Mouse (Mus musculus): ENCODE measurements around the gene Hif3a.

Hif3a gene

GRCm38 (mm10) chr7:17024814-17025504, 37.3 kb downstream of the Hif3a start:
- no peak for DNase-seq (ENCODE audit: low spot score in 2 of 2)

- no peak for DNase-seq (ENCODE audit: low spot score in 2 of 2)
Measured at GRCm38 (mm10) chr7:17024141-17024540, 38.1 kb downstream of the Hif3a start.

- no peak for DNase-seq (ENCODE audit: low spot score in 2 of 2)
Measured at GRCm38 (mm10) chr7:17023701-17024100, 38.5 kb downstream of the Hif3a start.

- no peak for DNase-seq (ENCODE audit: low spot score in 2 of 2)
Measured at GRCm38 (mm10) chr7:17022176-17022575, 40.1 kb downstream of the Hif3a start.

GRCm38 (mm10) chr7:17019426-17020166, 42.6 kb downstream of the Hif3a start:
- DNase-seq (ENCODE audit: low spot score in 2 of 2), result no peak

- DNase-seq (ENCODE audit: low spot score in 2 of 2), result no peak
Measured at GRCm38 (mm10) chr7:17017921-17018320, 44.3 kb downstream of the Hif3a start.

- peak; percentile 87 to 90 for DNase-seq (ENCODE audit: low spot score in 2 of 2)
Measured at GRCm38 (mm10) chr7:17017036-17017435, 45.2 kb downstream of the Hif3a start.

GRCm38 (mm10) chr7:17015381-17015780, 46.8 kb downstream of the Hif3a start:
- DNase-seq (ENCODE audit: low spot score in 2 of 2), result no peak

GRCm38 (mm10) chr7:17011909-17012590, 50.2 kb downstream of the Hif3a start:
- no peak for DNase-seq (ENCODE audit: low spot score in 2 of 2)

GRCm38 (mm10) chr7:17010010-17010347, 52.2 kb downstream of the Hif3a start:
- no peak for DNase-seq (ENCODE audit: low spot score in 2 of 2)

- no peak for DNase-seq (ENCODE audit: low spot score in 2 of 2)
Measured at GRCm38 (mm10) chr7:17009326-17010009, 52.8 kb downstream of the Hif3a start.

GRCm38 (mm10) chr7:17007300-17007699, 54.9 kb downstream of the Hif3a start:
- DNase-seq (ENCODE audit: low spot score in 2 of 2), result no peak

GRCm38 (mm10) chr7:17004716-17005115, 57.5 kb downstream of the Hif3a start:
- DNase-seq (ENCODE audit: low spot score in 2 of 2), result no peak

- DNase-seq (ENCODE audit: low spot score in 2 of 2), result no peak
Measured at GRCm38 (mm10) chr7:17003230-17003960, 58.8 kb downstream of the Hif3a start.

GRCm38 (mm10) chr7:17002375-17003195, 59.6 kb downstream of the Hif3a start:
- DNase-seq (ENCODE audit: low spot score in 2 of 2), result peak; percentile 72 to 76

- DNase-seq (ENCODE audit: low spot score in 2 of 2), result peak; percentile 77 to 90
Measured at GRCm38 (mm10) chr7:16999650-17000049, 62.6 kb downstream of the Hif3a start.

- DNase-seq (ENCODE audit: low spot score in 2 of 2), result no peak
Measured at GRCm38 (mm10) chr7:16999233-16999632, 63.0 kb downstream of the Hif3a start.

GRCm38 (mm10) chr7:16995345-16995744, 66.9 kb downstream of the Hif3a start:
- peak in 1 of 2 experiments; percentile 9 for DNase-seq (ENCODE audit: low spot score in 2 of 2)

- DNase-seq (ENCODE audit: low spot score in 2 of 2), result no peak
Measured at GRCm38 (mm10) chr7:16994400-16994799, 67.8 kb downstream of the Hif3a start.

GRCm38 (mm10) chr7:16993651-16994399, 68.4 kb downstream of the Hif3a start:
- peak in 1 of 2 experiments; percentile 54 for DNase-seq (ENCODE audit: low spot score in 2 of 2)

All from frontal cortex, postnatal 14 days (tissue).